Comparison of ENCODE assay signal across 8 mouse cellular contexts in genomic region chr2:94246851-94247471, GRCm38 (mm10).
DNase-seq lines count a peak whose midpoint lies in the region; ATAC-seq and TF ChIP-seq lines count a peak whose summit lies in the region.

No protein-coding gene starts in this region.

- no peak overlapping the region for H3K4me3 ChIP-seq in limb, embryonic 14.5 days (replicated peaks; ENCODE audit: low read length)
- H3K4me3 ChIP-seq in stomach, embryonic 15.5 days (replicated peaks): peak overlapping the region; percentile 13

- under 1% methylated on average over 30 of the region's 30 CpGs for WGBS in limb, embryonic 14.5 days
- 2% methylated on average over 30 of the region's 30 CpGs for WGBS in stomach, embryonic 15.5 days

- DNase-seq in layer of hippocampus, adult 11-12 months (ENCODE audit: low spot score): peak; percentile 71
- no peak for DNase-seq in layer of hippocampus, adult 9-10 months (ENCODE audit: low spot score)
- DNase-seq in cerebellum, adult 9-10 months: peak; percentile 85
- DNase-seq in frontal cortex, postnatal 36 days (ENCODE audit: low spot score in 2 of 2): peak; percentile 75 to 86
- no peak for DNase-seq in limb, embryonic 14.5 days (ENCODE audit: low spot score)
- no peak for DNase-seq in gastrocnemius, postnatal 14 days

- no peaks in the 10 kb centered on the region for H3K36me3 ChIP-seq in limb, embryonic 14.5 days (ENCODE audit: control insufficient read depth, insufficient read depth, low read length)
- no peaks in the 10 kb centered on the region for H3K36me3 ChIP-seq in stomach, embryonic 15.5 days

- no peak for ATAC-seq in limb, embryonic 14.5 days (ENCODE audit: low FRiP score, low read depth)
- ATAC-seq in stomach, embryonic 15.5 days (ENCODE audit: insufficient read depth, low FRiP score, low read depth): no peak
- no peak for ATAC-seq in inflammation-experienced regulatory T-cells, adult 6 months

- H3K9me3 ChIP-seq in limb, embryonic 14.5 days (ENCODE audit: control insufficient read depth, low read length): no peaks in the 10 kb centered on the region
- no peaks in the 10 kb centered on the region for H3K9me3 ChIP-seq in stomach, embryonic 15.5 days

- no peak overlapping the region for H3K27ac ChIP-seq in limb, embryonic 14.5 days (replicated peaks; ENCODE audit: low read depth, low read length)
- no peak overlapping the region for H3K27ac ChIP-seq in stomach, embryonic 15.5 days

- no peaks in the 10 kb centered on the region for H3K4me1 ChIP-seq in limb, embryonic 14.5 days (ENCODE audit: control insufficient read depth, insufficient read depth, low read length)
- H3K4me1 ChIP-seq in stomach, embryonic 15.5 days: peaks cover 8% of the 10 kb centered on the region

- H3K27me3 ChIP-seq in limb, embryonic 14.5 days (ENCODE audit: control insufficient read depth, insufficient read depth, low read length): peaks cover 71% of the 10 kb centered on the region
- peaks cover 63% of the 10 kb centered on the region for H3K27me3 ChIP-seq in stomach, embryonic 15.5 days (replicated peaks)

- H3K4me2 ChIP-seq in limb, embryonic 14.5 days (replicated peaks; ENCODE audit: low read depth, low read length, severe bottlenecking): peak overlapping the region; percentile 23; the same call in 1 of the 2 replicates
- H3K4me2 ChIP-seq in stomach, embryonic 15.5 days: peak overlapping the region; percentile 45

- H3K9ac ChIP-seq in limb, embryonic 14.5 days (ENCODE audit: low read depth, low read length, severe bottlenecking): no peak overlapping the region
- H3K9ac ChIP-seq in stomach, embryonic 15.5 days: no peak overlapping the region

- TF ChIP-seq POLR2A in limb, embryonic 14.5 days (IDR thresholded peaks at IDR 0.05; ENCODE audit: borderline replicate concordance, extremely low read depth, insufficient read depth, insufficient read length): no peak

- intact Hi-C loops in gastrocnemius, postnatal 14 days (cut with DNase I; ENCODE audit: low total_unique reads): loop anchor here (5.0 kb wide), 2 partner anchors 195 to 210 kb away; no protein-coding TSS in a partner anchor

Comparison
In these comparisons a context has a peak if more than half of its experiments do, and no peak if none do; other contexts are left out.
1. DNase-seq: peak in layer of hippocampus, adult 11-12 months (single experiment), cerebellum, adult 9-10 months (single experiment) and frontal cortex, postnatal 36 days (2 of 2); none in layer of hippocampus, adult 9-10 months (single experiment), limb, embryonic 14.5 days (single experiment) and gastrocnemius, postnatal 14 days (single experiment).